Mouse (Mus musculus): ENCODE results near the gene Eef2kmt.
A peak's percentile ranks its signal among the peaks of the same experiment; 100 is the strongest.

The Eef2kmt gene

DNA sequence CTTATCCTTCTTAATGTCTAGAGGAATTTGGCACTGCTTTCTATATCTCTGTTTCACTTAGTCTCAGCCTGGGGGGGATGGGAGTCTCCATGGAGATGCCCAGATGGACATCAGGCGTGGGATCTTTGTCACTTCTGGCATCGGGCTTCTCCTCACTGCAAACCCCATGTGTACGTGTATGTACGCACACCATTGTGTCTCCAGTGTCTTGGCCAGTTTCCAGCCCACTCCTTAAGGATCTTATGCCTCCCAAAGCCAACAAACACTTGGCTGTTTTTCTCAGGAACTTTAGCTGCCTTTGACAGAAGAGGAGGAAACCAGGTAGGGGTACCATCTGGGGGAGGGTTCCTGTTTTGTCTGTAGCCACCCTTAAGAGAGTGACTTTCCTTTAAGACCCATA is 34.4 kb downstream of the Eef2kmt start:
- no peak for DNase-seq

DNA sequence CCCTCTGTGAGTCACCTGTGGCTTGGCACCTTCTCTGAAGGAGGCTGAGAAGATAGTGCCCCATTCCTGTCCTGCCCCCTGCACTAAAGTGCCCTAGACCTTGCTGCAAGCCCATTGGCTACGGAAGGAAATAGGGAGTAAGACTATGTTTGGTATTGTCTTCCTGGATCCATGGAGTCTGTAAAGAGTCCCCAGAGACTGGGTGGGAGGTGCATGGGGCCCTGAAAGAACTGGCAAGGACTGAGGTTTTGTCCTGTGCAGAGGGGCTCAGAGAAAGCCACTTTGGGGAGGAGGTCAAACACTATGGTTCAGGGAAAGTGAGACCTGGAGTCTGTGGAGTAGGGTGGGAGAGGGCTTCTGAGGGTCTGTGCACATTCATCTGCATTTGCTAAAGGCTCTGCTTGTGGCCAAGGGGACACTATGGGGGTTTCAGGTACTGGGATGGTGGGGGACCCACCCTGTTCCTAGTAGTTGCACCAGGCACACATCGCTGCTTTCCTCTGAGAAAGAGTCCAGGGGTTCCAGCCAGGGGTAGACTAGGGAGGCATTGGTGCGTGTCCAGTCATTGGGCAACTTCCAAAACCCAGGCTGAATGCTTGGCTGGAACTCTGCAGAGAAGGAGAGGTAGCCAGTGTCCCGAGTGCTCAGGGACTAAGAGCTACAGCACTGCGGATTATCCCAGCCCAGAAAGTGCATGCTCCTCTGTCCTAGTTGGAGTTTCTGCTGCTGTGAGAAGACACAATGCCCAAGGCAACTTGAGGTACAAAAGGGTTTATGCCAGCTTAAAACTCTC is 38.2 kb downstream of the Eef2kmt start:
- no peak for DNase-seq

DNA sequence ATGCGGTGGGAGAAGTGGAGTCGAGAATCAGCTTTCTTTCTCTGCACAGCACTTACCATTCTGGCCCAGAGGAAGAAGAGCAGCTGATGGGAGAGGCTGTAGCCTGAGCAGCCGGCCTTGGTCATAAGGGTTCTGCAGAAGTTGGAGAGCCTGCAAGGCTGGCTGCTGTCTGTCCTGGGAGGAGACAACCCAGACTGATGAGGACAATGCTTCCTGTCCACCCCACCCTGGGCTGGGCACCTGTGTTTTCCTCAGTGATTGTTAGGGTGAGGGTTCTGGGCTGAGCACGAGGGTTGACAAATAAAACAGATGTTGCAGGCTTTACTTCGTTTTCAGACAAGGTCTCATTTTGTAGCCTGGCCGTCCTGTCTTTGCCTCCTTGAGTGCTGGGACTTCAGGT is 39.1 kb downstream of the Eef2kmt start:
- no peak for DNase-seq

DNA sequence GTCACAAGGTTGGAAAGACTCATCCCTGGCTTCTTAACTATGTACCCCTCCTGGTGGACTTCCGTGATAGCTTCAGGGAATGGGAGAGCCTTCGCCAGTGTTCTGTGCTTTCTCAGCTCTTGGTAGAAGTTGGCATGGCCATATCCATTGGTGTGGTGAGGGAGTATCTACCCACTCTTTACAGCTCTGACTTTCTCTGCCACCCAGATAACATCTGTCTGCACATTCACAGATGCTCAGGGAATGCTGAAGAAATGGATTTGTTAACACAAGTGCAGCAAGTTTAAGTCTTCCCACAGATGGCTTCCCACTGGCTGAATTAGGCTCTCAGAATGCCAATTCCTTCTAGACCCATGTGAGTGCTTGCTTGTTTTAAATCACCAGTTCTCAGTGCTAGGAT is 41.7 kb downstream of the Eef2kmt start:
- no peak for DNase-seq

DNA sequence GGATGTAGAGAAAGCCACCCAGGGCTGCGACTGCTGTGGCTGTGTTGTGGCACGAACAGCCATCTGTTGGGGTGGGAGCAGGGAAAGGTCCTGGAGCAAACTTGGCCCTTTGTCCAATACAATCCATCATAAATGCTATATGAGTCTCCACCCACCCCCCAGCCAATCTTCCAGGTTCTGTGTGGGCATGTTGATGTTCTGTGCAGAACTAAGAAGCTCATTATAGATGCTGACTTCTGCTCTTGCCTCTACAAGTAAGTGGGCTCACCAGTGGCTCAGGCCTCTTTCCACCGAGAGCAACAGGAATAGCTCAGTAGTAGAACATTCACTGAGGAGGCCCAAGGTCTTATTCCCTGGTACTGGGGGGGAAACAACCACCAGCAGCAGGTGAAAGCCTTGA is 43.6 kb downstream of the Eef2kmt start:
- DNase-seq, result no peak

DNA sequence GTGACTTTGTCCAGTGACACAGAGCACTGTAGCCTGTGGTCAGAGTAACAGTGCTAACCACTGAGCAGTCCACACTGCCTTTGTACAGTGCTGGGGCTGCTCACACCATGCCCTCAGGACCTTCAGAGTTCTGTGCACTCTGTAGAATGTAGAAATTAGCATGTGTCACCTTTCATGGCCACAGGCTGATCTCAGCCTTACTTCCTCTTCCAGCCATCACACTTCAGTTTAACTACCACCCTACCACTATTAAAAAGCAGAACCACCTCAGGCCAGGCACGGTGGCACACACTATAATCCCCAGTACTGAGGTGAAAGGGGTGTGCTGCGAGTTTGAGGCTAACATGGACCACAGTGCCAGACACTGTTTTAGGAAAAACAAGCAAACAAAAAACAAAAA is 45.4 kb downstream of the Eef2kmt start:
- DNase-seq, result no peak

DNA sequence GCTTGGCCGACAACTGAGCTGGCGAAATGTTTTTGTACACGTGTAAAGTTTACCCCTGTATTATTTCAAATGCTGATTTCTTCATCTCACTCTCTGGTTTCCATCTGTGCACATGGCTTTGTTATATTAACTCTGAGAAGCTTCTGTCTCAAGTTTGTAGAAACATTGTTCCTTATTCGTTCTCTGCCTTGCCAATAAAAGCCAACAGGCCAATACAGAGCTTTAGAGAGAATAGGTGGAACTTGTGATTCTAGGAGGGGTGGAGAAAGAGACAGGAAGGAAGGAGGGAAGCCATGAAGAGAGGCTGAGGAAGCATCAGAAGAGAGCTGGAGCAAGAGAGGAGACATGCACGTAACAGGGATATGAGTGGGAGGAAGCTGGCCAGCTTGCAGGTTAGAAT is 49.7 kb downstream of the Eef2kmt start:
- DNase-seq, result no peak

DNA sequence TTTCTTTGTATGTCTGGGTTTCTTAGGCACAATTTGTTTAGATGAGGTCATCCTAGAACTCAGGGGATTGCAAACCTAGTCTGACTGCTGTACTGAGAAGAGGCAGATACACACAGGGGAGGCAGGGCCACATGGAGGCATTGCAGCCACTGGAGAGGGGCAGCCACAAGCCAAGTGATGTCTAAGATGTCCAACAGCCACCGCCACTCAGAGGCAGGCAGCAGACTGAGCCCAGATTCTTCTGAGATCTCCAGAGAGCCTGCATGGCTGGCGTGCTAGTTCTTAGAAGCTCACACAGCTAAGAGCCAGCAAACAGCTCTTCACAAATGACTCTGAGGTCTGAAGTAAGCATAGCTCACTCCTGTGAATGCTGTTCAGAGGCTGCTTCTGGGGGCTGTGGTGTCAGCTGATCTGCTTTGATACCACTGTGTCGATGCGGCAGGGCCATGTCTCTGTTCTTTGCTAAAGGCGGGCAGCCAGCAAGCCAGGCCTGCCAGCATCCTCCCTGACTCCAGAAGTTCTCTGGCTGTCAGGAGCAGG is 50.3 kb downstream of the Eef2kmt start:
- no peak for DNase-seq

DNA sequence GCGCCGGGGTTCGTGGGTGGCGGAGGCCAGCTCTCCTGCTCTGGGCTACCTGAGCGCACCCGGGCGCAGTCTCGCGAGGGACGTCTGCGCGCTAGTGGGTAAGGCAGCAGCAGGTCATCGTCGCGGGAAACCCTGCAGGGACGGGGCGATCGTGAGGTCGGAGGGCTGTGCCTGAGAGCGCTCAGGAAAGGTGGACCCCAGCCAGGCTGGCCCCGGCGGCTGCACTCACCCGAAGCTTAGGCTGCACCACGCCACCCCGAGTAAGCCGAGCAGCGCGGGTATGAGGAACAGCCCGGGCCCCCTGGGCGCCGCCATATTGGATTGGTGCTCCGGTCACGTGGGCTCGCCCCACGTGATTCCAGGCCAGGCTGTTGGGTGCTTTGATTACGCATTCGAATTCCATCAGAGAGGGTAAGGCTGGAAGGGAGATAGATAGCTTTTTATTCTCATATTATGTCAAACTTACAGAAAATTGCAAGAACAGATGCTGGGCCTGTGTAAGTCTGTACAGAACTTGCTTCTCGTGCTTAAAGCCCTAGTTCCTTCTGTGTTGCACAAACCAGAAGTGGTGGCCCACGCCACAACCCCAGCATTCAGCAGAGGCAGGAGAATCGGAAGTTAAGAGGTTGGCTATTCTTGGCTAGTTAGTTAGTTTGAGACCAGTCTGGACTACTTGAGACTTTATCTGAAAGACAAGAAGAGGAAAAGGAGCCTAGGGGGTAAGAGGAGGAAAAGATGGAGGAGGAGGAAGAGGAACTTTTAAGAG is 51.9 kb downstream of the Eef2kmt start, which contains the start of gene Nagpa:
Gene Nagpa (minus strand): TSS at position 345 of the 766 bp plus-strand sequence.
- DNase-seq, result peak; percentile 78 to 83

DNA sequence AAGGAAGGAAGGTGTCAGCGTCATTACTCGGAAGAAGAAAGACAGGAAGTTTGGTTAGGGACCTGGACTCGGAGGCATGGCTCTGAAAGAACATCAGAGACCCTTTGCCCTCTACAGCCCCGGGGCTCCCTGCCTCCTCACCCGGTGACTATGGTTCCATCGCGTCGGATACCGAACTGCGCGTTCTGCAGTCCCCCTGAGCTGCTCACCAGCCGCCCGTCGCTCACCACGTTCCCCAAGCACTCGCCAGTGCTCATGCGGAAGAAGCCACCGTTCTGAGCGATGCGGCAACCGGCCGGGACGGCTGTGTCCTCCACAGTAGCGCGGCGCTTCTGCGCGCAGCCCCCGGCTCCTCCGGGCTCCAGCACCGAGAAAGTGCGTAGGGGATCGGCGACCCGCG is 52.6 kb downstream of the Eef2kmt start:
- DNase-seq, result peak in 1 of 2 experiments; percentile 27

DNA sequence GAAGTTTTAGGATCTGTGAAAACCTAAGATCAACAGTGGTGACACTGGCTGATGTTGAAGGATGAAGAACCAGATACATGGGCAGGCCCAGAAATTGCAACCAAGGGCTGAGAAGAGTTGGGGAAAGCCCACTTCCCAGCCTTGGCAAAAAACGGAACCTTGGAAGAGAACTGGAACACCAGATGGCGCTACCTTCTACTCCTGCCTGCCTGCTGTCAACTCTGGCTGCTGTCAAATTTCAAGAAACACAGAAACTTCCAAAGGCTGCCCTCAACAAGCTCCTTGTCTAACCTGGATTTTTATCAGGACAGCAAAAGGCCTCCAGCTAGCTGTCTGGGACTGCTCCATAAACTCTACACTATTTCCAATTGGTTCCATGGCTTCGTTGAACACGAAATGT is 53.1 kb downstream of the Eef2kmt start:
- DNase-seq, result peak; percentile 52 to 62

DNA sequence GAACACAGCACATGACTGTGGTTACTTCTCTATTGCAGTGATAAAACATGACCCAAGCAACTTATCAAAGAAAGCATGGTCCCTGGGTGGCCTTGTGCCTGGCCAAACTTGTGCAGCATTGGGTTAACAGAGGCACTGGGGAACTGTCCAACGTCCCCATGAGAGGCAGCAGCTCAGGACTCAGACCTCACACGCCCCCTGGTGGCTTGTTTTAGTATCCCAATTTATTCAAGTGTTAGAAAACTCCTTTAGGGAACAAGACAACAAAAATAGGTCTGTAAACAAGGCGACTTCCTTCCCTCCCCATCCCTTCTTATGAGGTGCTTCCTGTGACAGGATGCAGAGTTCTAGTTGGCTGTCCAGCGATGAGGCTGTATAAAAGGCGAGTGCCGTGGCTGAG is 60.7 kb downstream of the Eef2kmt start:
- peak; percentile 57 to 72 for DNase-seq
